Mouse (Mus musculus) MEL (cell line): ENCODE results near the gene Igsf21. TPM values are rescaled to one million over a fixed set of nuclear protein-coding genes. Genes with fewer than 3 reads are reported as not detected.

Experiments
- DNase-seq: peaks from one replicate; pipeline ENCODE4 v3.0.0; 2011; ENCODE audit warnings: low read depth, low spot score
- H3K27ac ChIP-seq: 2 replicates; pipeline ENCODE4 v1.5.1; 2012; ENCODE audit warnings: low read depth, mild to moderate bottlenecking, control low read depth, low read length, moderate library complexity; ENCODE audit not compliant: control insufficient read depth
- H3K27me3 ChIP-seq, 2 experiments: fragments of 150-350 bp in 1 of 2; sonication (generic) in 1 of 2; 2 replicates each; pipeline ENCODE4 v1.6.1; 2012; ENCODE audit warnings: low read length in 2 of 2, mild to moderate bottlenecking in 2 of 2, improper control_type of control experiment in 1 of 2, moderate library complexity in 1 of 2; ENCODE audit not compliant: insufficient read depth in 2 of 2, control insufficient read depth in 1 of 2
- H3K36me3 ChIP-seq, 2 experiments: 2 replicates each; pipeline ENCODE4 v1.6.1; 2012 to 2014; ENCODE audit warnings: low read length in 2 of 2, improper control_type of control experiment in 1 of 2, inconsistent platforms in 1 of 2, mild to moderate bottlenecking in 1 of 2; ENCODE audit not compliant: insufficient read depth in 2 of 2, control insufficient read depth in 1 of 2
- H3K4me1 ChIP-seq, 2 experiments: fragments of 150-350 bp in 1 of 2; sonication (generic) in 1 of 2; 2 replicates each; pipeline ENCODE4 v1.6.1; 2012; ENCODE audit warnings: low read length in 2 of 2, improper control_type of control experiment in 1 of 2, mild to moderate bottlenecking in 1 of 2; ENCODE audit not compliant: insufficient read depth in 2 of 2, control insufficient read depth in 1 of 2
- H3K4me3 ChIP-seq, 2 experiments: fragments of 150-350 bp in 1 of 2; sonication (generic) in 1 of 2; 2 replicates each; pipeline ENCODE4 v1.5.1; 2012; ENCODE audit warnings: low read depth in 2 of 2, low read length in 2 of 2, mild to moderate bottlenecking in 2 of 2, moderate library complexity in 2 of 2, control low read depth in 1 of 2, improper control_type of control experiment in 1 of 2; ENCODE audit not compliant: control insufficient read depth in 1 of 2, insufficient read depth in 1 of 2
- H3K79me2 ChIP-seq: 2 replicates; pipeline ENCODE4 v1.6.1; 2012; ENCODE audit warnings: mild to moderate bottlenecking, low read length, moderate library complexity; ENCODE audit not compliant: control insufficient read depth, poor library complexity, insufficient read depth
- H3K9ac ChIP-seq: 2 replicates; pipeline ENCODE4 v1.6.1; 2012; ENCODE audit warnings: low read depth, mild to moderate bottlenecking, control low read depth, low read length, moderate library complexity; ENCODE audit not compliant: control insufficient read depth, poor library complexity, severe bottlenecking
- H3K9me3 ChIP-seq: fragments of 150-350 bp; sonication (generic); replicated peaks from 2 replicates; pipeline ENCODE4 v1.6.1; 2012; ENCODE audit warnings: mild to moderate bottlenecking, low read length, improper control_type of control experiment, moderate library complexity; ENCODE audit not compliant: insufficient read depth
- BHLHE40 ChIP-seq: IDR thresholded peaks from 2 replicates; pipeline ENCODE4 v1.6.1; 2012; ENCODE audit warnings: low read depth, mild to moderate bottlenecking, inconsistent platforms, low read length, improper control_type of control experiment, borderline replicate concordance
- CHD1 ChIP-seq: IDR thresholded peaks from 2 replicates; pipeline ENCODE4 v1.6.1; 2012; ENCODE audit warnings: low read depth, mild to moderate bottlenecking, inconsistent platforms, low read length, improper control_type of control experiment
- CHD2 ChIP-seq: IDR thresholded peaks from 2 replicates; pipeline ENCODE4 v1.6.1; 2011; ENCODE audit warnings: low read length, improper control_type of control experiment
- E2F4 ChIP-seq: IDR thresholded peaks from 2 replicates; pipeline ENCODE4 v1.6.1; 2011; ENCODE audit warnings: low read depth, low read length, improper control_type of control experiment, borderline replicate concordance
- ELF1 ChIP-seq: IDR thresholded peaks from 2 replicates; pipeline ENCODE4 v1.6.1; 2014; ENCODE audit warnings: low read depth, mild to moderate bottlenecking, inconsistent platforms, low read length, improper control_type of control experiment, moderate library complexity
- EP300 ChIP-seq, 2 experiments: IDR thresholded peaks; 2 replicates each; pipeline ENCODE4 v1.6.1; 2011; ENCODE audit warnings: improper control_type of control experiment in 2 of 2, low read length in 2 of 2, low read depth in 1 of 2, mild to moderate bottlenecking in 1 of 2
- GABPA ChIP-seq: IDR thresholded peaks from 2 replicates; pipeline ENCODE4 v1.6.1; 2012; ENCODE audit warnings: low read depth, mild to moderate bottlenecking, inconsistent platforms, low read length, improper control_type of control experiment, moderate library complexity
- HCFC1 ChIP-seq: IDR thresholded peaks from 2 replicates; pipeline ENCODE4 v1.6.1; 2012; ENCODE audit warnings: low read depth, mild to moderate bottlenecking, inconsistent platforms, low read length, improper control_type of control experiment, moderate library complexity
- KAT2A ChIP-seq: conservative IDR thresholded peaks from 2 replicates; pipeline ENCODE4 v1.6.1; 2012; ENCODE audit warnings: low read depth, low read length, improper control_type of control experiment, inconsistent platforms
- MAFK ChIP-seq: IDR thresholded peaks from 2 replicates; pipeline ENCODE4 v1.6.1; 2011; ENCODE audit warnings: low read depth, mild to moderate bottlenecking, low read length, improper control_type of control experiment, borderline replicate concordance
- MAX ChIP-seq: IDR thresholded peaks from 2 replicates; pipeline ENCODE4 v1.6.1; 2011; ENCODE audit warnings: low read length, improper control_type of control experiment
- MXI1 ChIP-seq: IDR thresholded peaks from 2 replicates; pipeline ENCODE4 v1.6.1; 2011; ENCODE audit warnings: mild to moderate bottlenecking, low read depth, low read length, improper control_type of control experiment
- NELFE ChIP-seq: IDR thresholded peaks from 2 replicates; pipeline ENCODE4 v1.6.1; 2011; ENCODE audit warnings: low read depth, low read length, improper control_type of control experiment
- POLR2A ChIP-seq, 2 experiments: IDR thresholded peaks; 2 replicates each; pipeline ENCODE4 v1.6.1; 2011 to 2012; ENCODE audit warnings: low read length in 2 of 2, mild to moderate bottlenecking in 2 of 2, control low read depth in 1 of 2, improper control_type of control experiment in 1 of 2, low read depth in 1 of 2, moderate library complexity in 1 of 2; ENCODE audit not compliant: control insufficient read depth in 1 of 2, insufficient read depth in 1 of 2, poor library complexity in 1 of 2
- RCOR1 ChIP-seq: IDR thresholded peaks from 2 replicates; pipeline ENCODE4 v1.6.1; 2012; ENCODE audit warnings: low read depth, mild to moderate bottlenecking, inconsistent platforms, low read length, improper control_type of control experiment
- SIN3A ChIP-seq: IDR thresholded peaks from 2 replicates; pipeline ENCODE4 v1.6.1; 2012; ENCODE audit warnings: low read length, improper control_type of control experiment, inconsistent platforms
- TAL1 ChIP-seq: IDR thresholded peaks from 2 replicates; pipeline ENCODE4 v1.6.1; 2012; ENCODE audit warnings: mild to moderate bottlenecking, inconsistent platforms, low read length, moderate library complexity, mixed read lengths
- TBP ChIP-seq: IDR thresholded peaks from 2 replicates; pipeline ENCODE4 v1.8.0; 2011; ENCODE audit warnings: low read depth, low read length, improper control_type of control experiment
- TCF12 ChIP-seq: IDR thresholded peaks from 2 replicates; pipeline ENCODE4 v1.6.1; 2014; ENCODE audit warnings: low read depth, mild to moderate bottlenecking, inconsistent platforms, low read length, improper control_type of control experiment, moderate library complexity
- UBTF ChIP-seq: IDR thresholded peaks from 2 replicates; pipeline ENCODE4 v1.6.1; 2012; ENCODE audit warnings: low read depth, mild to moderate bottlenecking, inconsistent platforms, low read length, improper control_type of control experiment, moderate library complexity, borderline replicate concordance; ENCODE audit not compliant: insufficient read depth
- ZKSCAN1 ChIP-seq: IDR thresholded peaks from 2 replicates; pipeline ENCODE4 v1.6.1; 2012; ENCODE audit warnings: low read depth, mild to moderate bottlenecking, inconsistent platforms, low read length, improper control_type of control experiment, moderate library complexity
- ZMIZ1 ChIP-seq: IDR thresholded peaks from 2 replicates; pipeline ENCODE4 v1.6.1; 2012; ENCODE audit warnings: low read depth, mild to moderate bottlenecking, inconsistent platforms, low read length, improper control_type of control experiment, moderate library complexity
- ZNF384 ChIP-seq: IDR thresholded peaks from 2 replicates; pipeline ENCODE4 v1.6.1; 2012; ENCODE audit warnings: low read depth, mild to moderate bottlenecking, inconsistent platforms, low read length, improper control_type of control experiment
- polyA plus RNA-seq, 2 experiments: library from polyadenylated mRNA; stranded (reverse) in 1 of 2; unstranded in 1 of 2; fragments of >175 nt in 1 of 2; fragments of >200 nt in 1 of 2; gene quantifications; 2 replicates each; pipeline versions ENCODE4 v1.2.1 to v1.2.4; 2012; ENCODE audit warnings: low replicate concordance in 2 of 2, low read depth in 1 of 2; ENCODE audit not compliant: insufficient read length in 2 of 2, insufficient read depth in 1 of 2, missing spikeins in 1 of 2
- total RNA-seq: library from RNA; depleted of rRNA; stranded (reverse); fragments of 300-350 nt; gene quantifications from 2 replicates; pipeline ENCODE4 v1.2.3, GENCODE M21; 2012

The Igsf21 gene
- total and polyA plus RNA-seq, 3 experiments = not detected

GRCm38 (mm10) chr4:140053042-140053441, 193.5 kb downstream of the Igsf21 start:
- Histone ChIP-seq H3K9ac (no peak overlapping the region), H3K27ac (no peak overlapping the region), H3K4me1 (no peaks in the 10 kb centered on the region), H3K27me3 (no peaks in the 10 kb centered on the region), H3K4me3 (no peak overlapping the region), H3K36me3 (no peaks in the 10 kb centered on the region), H3K9me3 (no peaks in the 10 kb centered on the region; the same call in 1 of the 2 replicates), H3K79me2 (no peaks in the 10 kb centered on the region)
- no peak for DNase-seq
- TF ChIP-seq RCOR1 = no peak
- no peak for TF ChIP-seq ZKSCAN1
- no peak for TF ChIP-seq NELFE
- TF ChIP-seq POLR2A (IDR thresholded peaks at IDR 0.05; ENCODE audit: control insufficient read depth in 1 of 2, insufficient read depth in 1 of 2, low read depth in 1 of 2, low read length in 2 of 2, poor library complexity in 1 of 2) = no peak
- TF ChIP-seq ZMIZ1 = no peak
- TF ChIP-seq KAT2A = no peak
- TF ChIP-seq MAX = no peak
- TF ChIP-seq TAL1 = no peak
- TF ChIP-seq UBTF = no peak
- no peak for TF ChIP-seq BHLHE40
- TF ChIP-seq GABPA = no peak
- no peak for TF ChIP-seq SIN3A
- no peak for TF ChIP-seq EP300 (IDR thresholded peaks at IDR 0.05; ENCODE audit: low read depth in 1 of 2, low read length in 2 of 2)
- TF ChIP-seq ELF1 = no peak
- no peak for TF ChIP-seq CHD1
- TF ChIP-seq ZNF384 = no peak

- Histone ChIP-seq H3K9me3 (no peaks in the 10 kb centered on the region; the same call in 1 of the 2 replicates), H3K27me3 (no peaks in the 10 kb centered on the region), H3K27ac (no peak overlapping the region), H3K4me3 (no peak overlapping the region), H3K36me3 (no peaks in the 10 kb centered on the region), H3K4me1 (no peaks in the 10 kb centered on the region), H3K9ac (no peak overlapping the region), H3K79me2 (no peaks in the 10 kb centered on the region)
- DNase-seq = no peak
- TF ChIP-seq UBTF = no peak
- TF ChIP-seq E2F4 = no peak
- no peak for TF ChIP-seq CHD2
- TF ChIP-seq TCF12 = no peak
- TF ChIP-seq TBP = no peak
- TF ChIP-seq HCFC1 = no peak
- no peak for TF ChIP-seq MXI1
- TF ChIP-seq GABPA = no peak
- TF ChIP-seq MAFK = no peak
Measured at GRCm38 (mm10) chr4:140052575-140052974, 194.0 kb downstream of the Igsf21 start.
